In genomic region chr3:22121741-22122140, GRCm38 (mm10) we compare ENCODE assay signal across 15 mouse cellular contexts. TPM values are rescaled to one million over a fixed set of nuclear protein-coding genes. Genes with fewer than 3 reads are reported as not detected.
A peak's percentile ranks its signal among the peaks of the same experiment; 100 is the strongest.
DNase-seq lines count a peak whose midpoint lies in the region; ATAC-seq and TF ChIP-seq lines count a peak whose summit lies in the region.
"Had no signal": no experiment of that assay in that cellular context is flagged by ENCODE, and none has a peak within 500 bp of the region (broad histone marks: within the 10 kb centered on the region; RNA-seq: fewer than 3 reads in every experiment).

No protein-coding gene starts in this region.

- no peaks in the 10 kb centered on the region for H3K27me3 ChIP-seq in midbrain, embryonic 10.5 days (ENCODE audit: low read depth, poor library complexity, severe bottlenecking)
- H3K27me3 ChIP-seq in midbrain, embryonic 14.5 days (ENCODE audit: control insufficient read depth, insufficient read depth, low read length): no peaks in the 10 kb centered on the region
- no peaks in the 10 kb centered on the region for H3K27me3 ChIP-seq in intestine, postnatal 0 days (replicated peaks; ENCODE audit: control insufficient read depth, insufficient read depth, low read length)
- H3K27me3 ChIP-seq in liver, embryonic 12.5 days (replicated peaks): no peaks in the 10 kb centered on the region
- H3K27me3 ChIP-seq: limb, embryonic 15.5 days; neural tube, embryonic 12.5 days had no signal

- peak overlapping the region; percentile 28; the same call in 1 of the 2 replicates for H3K27ac ChIP-seq in midbrain, embryonic 10.5 days (replicated peaks)
- H3K27ac ChIP-seq in midbrain, embryonic 14.5 days (replicated peaks; ENCODE audit: low read depth, low read length): no peak overlapping the region
- H3K27ac ChIP-seq in intestine, postnatal 0 days (ENCODE audit: low read depth, low read length): no peak overlapping the region
- H3K27ac ChIP-seq in liver, embryonic 12.5 days: no peak overlapping the region
- H3K27ac ChIP-seq: limb, embryonic 15.5 days; neural tube, embryonic 12.5 days had no signal

- peak; percentile 18; the same call in 1 of the 2 replicates for TF ChIP-seq CTCF in intestine, postnatal 0 days (IDR thresholded peaks at IDR 0.05; ENCODE audit: low read depth)

- 33% methylated on average over 3 of the region's 3 CpGs for WGBS in midbrain, embryonic 10.5 days
- WGBS in midbrain, embryonic 14.5 days: 41% methylated on average over 3 of the region's 3 CpGs
- WGBS in intestine, postnatal 0 days: 42% methylated on average over 3 of the region's 3 CpGs
- 45% methylated on average over 3 of the region's 3 CpGs for WGBS in liver, embryonic 12.5 days (ENCODE audit: insufficient replicate concordance)

- H3K9me3 ChIP-seq in midbrain, embryonic 10.5 days (replicated peaks): no peaks in the 10 kb centered on the region
- 0 out of 2 replicates have a peak, but pooled peaks cover 2% of the 10 kb centered on the region for H3K9me3 ChIP-seq in midbrain, embryonic 14.5 days (ENCODE audit: control insufficient read depth, low read length)
- H3K9me3 ChIP-seq in intestine, postnatal 0 days (ENCODE audit: control insufficient read depth): no peaks in the 10 kb centered on the region
- H3K9me3 ChIP-seq in liver, embryonic 12.5 days (replicated peaks): no peaks in the 10 kb centered on the region
- H3K9me3 ChIP-seq: limb, embryonic 15.5 days; neural tube, embryonic 12.5 days had no signal

- H3K4me2 ChIP-seq in midbrain, embryonic 14.5 days (ENCODE audit: low read length): no peak overlapping the region
- H3K4me2 ChIP-seq in intestine, postnatal 0 days (replicated peaks; ENCODE audit: low read depth): no peak overlapping the region
- no peak overlapping the region for H3K4me2 ChIP-seq in liver, embryonic 12.5 days
- H3K4me2 ChIP-seq: limb, embryonic 15.5 days; neural tube, embryonic 12.5 days had no signal

- H3K4me1 ChIP-seq in midbrain, embryonic 10.5 days: peaks cover 13% of the 10 kb centered on the region
- 0 out of 2 replicates have a peak, but pooled peaks cover 5% of the 10 kb centered on the region for H3K4me1 ChIP-seq in midbrain, embryonic 14.5 days (ENCODE audit: control insufficient read depth, insufficient read depth, low read length)
- H3K4me1 ChIP-seq in intestine, postnatal 0 days (replicated peaks; ENCODE audit: control insufficient read depth, insufficient read depth, low read length): 0 out of 2 replicates have a peak, but pooled peaks cover 3% of the 10 kb centered on the region
- H3K4me1 ChIP-seq in liver, embryonic 12.5 days: peaks cover 40% of the 10 kb centered on the region

- H3K36me3 ChIP-seq in midbrain, embryonic 10.5 days: peaks cover 12% of the 10 kb centered on the region
- H3K36me3 ChIP-seq in midbrain, embryonic 14.5 days (ENCODE audit: control insufficient read depth, insufficient read depth, low read length): no peaks in the 10 kb centered on the region
- no peaks in the 10 kb centered on the region for H3K36me3 ChIP-seq in intestine, postnatal 0 days (ENCODE audit: control insufficient read depth, insufficient read depth)
- no peaks in the 10 kb centered on the region for H3K36me3 ChIP-seq in liver, embryonic 12.5 days
- H3K36me3 ChIP-seq: limb, embryonic 15.5 days; neural tube, embryonic 12.5 days had no signal

- peak; percentile 19 for DNase-seq in adrenal gland, postnatal 14 days
- DNase-seq in adrenal gland, adult 8-10 months: no peak
- no peak for DNase-seq in midbrain, embryonic 10.5 days (ENCODE audit: low spot score)
- DNase-seq in midbrain, embryonic 14.5 days: no peak
- DNase-seq in thymus, postnatal 4 days: peak; percentile 70
- no peak for DNase-seq in gastrocnemius, adult 18-20 months (ENCODE audit: low spot score)
- DNase-seq: cerebellum, postnatal 36 days; gastrocnemius, postnatal 14 days; right cerebral cortex, postnatal 4 days had no signal

- ATAC-seq in midbrain, embryonic 14.5 days (ENCODE audit: low FRiP score, low TSS enrichment): no peak
- ATAC-seq in intestine, postnatal 0 days: peak; percentile 28; the same call in 1 of the 2 replicates
- ATAC-seq in liver, embryonic 12.5 days: no peak
- ATAC-seq: inflammation-experienced regulatory T-cells, adult 6 months had no signal

- no peak overlapping the region for H3K9ac ChIP-seq in midbrain, embryonic 14.5 days (replicated peaks; ENCODE audit: low read length)
- H3K9ac ChIP-seq in intestine, postnatal 0 days (ENCODE audit: low read depth, low read length): no peak overlapping the region
- H3K9ac ChIP-seq in liver, embryonic 12.5 days: no peak overlapping the region
- H3K9ac ChIP-seq: limb, embryonic 15.5 days; neural tube, embryonic 12.5 days had no signal

- no peak overlapping the region for H3K4me3 ChIP-seq in midbrain, embryonic 10.5 days
- H3K4me3 ChIP-seq in midbrain, embryonic 14.5 days (replicated peaks; ENCODE audit: low read depth, low read length): no peak overlapping the region
- no peak overlapping the region for H3K4me3 ChIP-seq in intestine, postnatal 0 days (ENCODE audit: low read depth, low read length)
- H3K4me3 ChIP-seq in liver, embryonic 12.5 days: no peak overlapping the region
- H3K4me3 ChIP-seq: erythroblast, embryonic 14.5 days; limb, embryonic 15.5 days; neural tube, embryonic 12.5 days had no signal

RNA-seq across cellular contexts. Expression of gene Tbl1xr1, which starts 45.3 kb away (rescaled TPM):
- total RNA-seq in adrenal gland, postnatal 14 days (2021): 60.3 and 88.3 TPM in 2 replicates
- 10 to 100 TPM; 75.9 to 90.5 (median 82.2) TPM for total RNA-seq in adrenal gland, adult 8-10 months (2022)
- polyA plus RNA-seq in midbrain, embryonic 10.5 days (2016; fragmentation: Nextera tagmentation; extraction: Ambion mirVana): 20.7 and 22.4 TPM in 2 replicates
- 25.3 and 26.2 TPM in 2 replicates for polyA plus RNA-seq in midbrain, embryonic 14.5 days (2014; fragmentation: Nextera tagmentation; extraction: Ambion mirVana)
- polyA plus RNA-seq in intestine, postnatal 0 days (2015; fragmentation: Nextera tagmentation; extraction: Ambion mirVana): 5.6 and 9.2 TPM in 2 replicates
- total RNA-seq in gastrocnemius, adult 18-20 months (2021): 10 to 100 TPM; 52.9 to 55.5 TPM
- polyA plus RNA-seq in liver, embryonic 12.5 days (2016; fragmentation: Nextera tagmentation; extraction: Ambion mirVana): 12.0 and 12.2 TPM in 2 replicates

Comparison
In these comparisons a context has a peak if more than half of its experiments do, and no peak if none do; other contexts are left out.
1. DNase-seq: peak in adrenal gland, postnatal 14 days (single experiment) and thymus, postnatal 4 days (single experiment); none in adrenal gland, adult 8-10 months (single experiment), midbrain, embryonic 10.5 days (single experiment), midbrain, embryonic 14.5 days (single experiment) and gastrocnemius, adult 18-20 months (single experiment).